Mouse (Mus musculus) monocyte, adult 5-6 weeks (primary cell): Measurements from ENCODE around the gene Ces1c. TPM values are rescaled to one million over a fixed set of nuclear protein-coding genes. Genes with fewer than 3 reads are reported as not detected.

Source experiments
- ATAC-seq: fragments of 153-309, 156-312 bp; replicated peaks from 2 replicates; pipeline ENCODE4 v1.8.0; 2017; ENCODE audit warnings: mild to moderate bottlenecking; ENCODE audit not compliant: low TSS enrichment, insufficient number of reproducible peaks, severe bottlenecking, poor library complexity, low FRiP score
- total RNA-seq: library from RNA; stranded (forward); fragments of 200-1000, 200-491, 200-594 nt; gene quantifications from 3 replicates; pipeline ENCODE4 v1.2.3, GENCODE M21; 2017

Ces1c gene
- total RNA-seq, 1 experiment from 2014 or later: 0.29 TPM

- no peak for ATAC-seq
These were observed 71.9 kb downstream of the Ces1c start for GRCm38 (mm10) chr8:93059185-93059584.

GRCm38 (mm10) chr8:93055238-93055637 is 75.8 kb downstream of the Ces1c start:
- no peak for ATAC-seq

Other genes with a start within 250 kb of the Ces1c start
- gene Capns2, start 229.9 kb downstream of the Ces1c start, total RNA-seq: 0.75 to 4.6 TPM (median 2.7 TPM) in 3 replicates
- gene Slc6a2, start 171.2 kb downstream of the Ces1c start, total RNA-seq: 0.19 TPM in 1 of 3 replicates, not detected in the others
- 0.29 TPM in 1 of 3 replicates, not detected in the others for gene Ces1a, start 83.1 kb downstream of the Ces1c start, total RNA-seq
- not detected in 3 replicates for gene Ces1b, start 51.3 kb downstream of the Ces1c start, total RNA-seq
- gene Ces1d, start 66.6 kb upstream of the Ces1c start, total RNA-seq: not detected in 3 replicates
- gene Ces1e, start 98.3 kb upstream of the Ces1c start, total RNA-seq: not detected in 3 replicates
- gene Ces1f, start 148.5 kb upstream of the Ces1c start, total RNA-seq: not detected in 3 replicates
- gene Ces1g, start 206.0 kb upstream of the Ces1c start, total RNA-seq: not detected in 3 replicates
- gene Ces1h, start 248.4 kb upstream of the Ces1c start, total RNA-seq: not detected in 3 replicates